Mouse (Mus musculus): Measurements from ENCODE around the gene Wdr27.
"Not testable (repeated sequence)": the region's sequence is repeated elsewhere in the genome, so short reads cannot be mapped to it uniquely, and the experiment has no call there.

DNA sequence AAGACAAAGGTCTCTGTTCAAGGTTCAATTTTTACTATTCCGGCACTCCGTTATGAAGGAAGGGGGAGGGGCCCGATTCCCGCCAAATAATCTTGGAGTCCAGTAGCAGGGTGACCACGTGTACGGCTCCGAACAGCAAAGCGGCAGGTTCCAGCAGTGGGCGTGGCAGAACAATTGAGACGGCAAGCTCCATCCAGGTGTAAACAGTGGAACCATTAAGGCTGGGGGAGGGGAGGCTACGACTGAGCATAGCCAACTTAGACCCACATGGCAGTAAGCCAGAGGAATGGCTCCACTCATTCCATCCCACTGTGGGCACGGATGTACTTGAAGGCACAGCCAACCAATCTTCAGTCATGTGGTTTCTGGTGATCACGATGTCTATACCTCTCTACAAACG is 7.7 kb downstream of the Wdr27 start:
- not testable (repeated sequence) for TF ChIP-seq HCFC1 (IDR thresholded peaks at IDR 0.05; ENCODE audit: borderline replicate concordance, insufficient read depth, low read length); ZNF384 (IDR thresholded peaks at IDR 0.05; ENCODE audit: low read depth, low read length)

Measured in ES-E14 (cell line).